Mouse (Mus musculus) gastrocnemius, postnatal 10 days (tissue): ENCODE measurements at regions not wholly inside any gene's neighbourhood (a gene's known extent, or its start where the extent isn't known, plus 50 kb on each side); places are given as distances from the start of the nearest gene placed in this dataset.
"Not testable (repeated sequence)": the region's sequence is repeated elsewhere in the genome, so short reads cannot be mapped to it uniquely, and the experiment has no call there.

Source experiments
- DNase-seq: peaks from one replicate; pipeline ENCODE4 v3.0.0; 2021; ENCODE audit warnings: mixed read lengths

DNA sequence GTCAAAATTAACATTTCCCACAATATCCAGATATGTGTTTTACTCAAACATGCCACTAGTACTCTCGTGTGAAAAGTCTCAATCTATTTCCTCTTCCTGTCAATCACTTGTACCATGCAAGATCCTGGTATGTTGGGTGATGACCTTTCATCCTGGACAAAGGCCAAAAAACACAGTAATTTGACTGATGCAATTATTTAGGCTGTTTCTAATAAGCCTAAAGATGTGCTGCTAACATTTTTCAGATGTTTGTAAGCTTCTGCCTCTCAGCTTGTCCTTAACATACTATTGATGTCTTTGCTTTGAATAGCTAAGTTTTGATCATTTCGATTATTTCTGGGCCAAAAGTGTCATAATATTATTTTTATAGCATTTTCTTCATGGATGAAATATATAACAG lies 418.4 kb upstream of the Arrdc4 start:
- no peak for DNase-seq

DNA sequence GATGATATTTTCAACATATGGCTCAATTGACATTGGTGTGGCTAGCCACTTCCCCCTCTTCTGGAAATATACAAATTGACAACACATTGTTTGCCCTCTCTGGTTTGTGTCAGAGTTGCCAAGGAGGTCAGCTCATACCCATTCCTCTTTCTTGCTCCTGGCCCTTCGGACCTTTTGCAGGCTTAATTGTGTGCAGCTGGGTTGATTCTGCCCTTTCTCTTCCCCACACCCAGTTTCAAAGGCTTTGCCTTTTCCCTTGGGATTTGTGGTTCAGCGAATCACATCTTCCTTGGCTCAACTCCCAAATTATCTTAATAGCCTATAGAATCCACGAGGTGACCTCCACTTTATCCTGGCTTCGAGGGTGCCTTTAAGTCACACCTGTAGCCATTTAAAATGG lies 412.9 kb upstream of the Arrdc4 start:
- no peak for DNase-seq

DNA sequence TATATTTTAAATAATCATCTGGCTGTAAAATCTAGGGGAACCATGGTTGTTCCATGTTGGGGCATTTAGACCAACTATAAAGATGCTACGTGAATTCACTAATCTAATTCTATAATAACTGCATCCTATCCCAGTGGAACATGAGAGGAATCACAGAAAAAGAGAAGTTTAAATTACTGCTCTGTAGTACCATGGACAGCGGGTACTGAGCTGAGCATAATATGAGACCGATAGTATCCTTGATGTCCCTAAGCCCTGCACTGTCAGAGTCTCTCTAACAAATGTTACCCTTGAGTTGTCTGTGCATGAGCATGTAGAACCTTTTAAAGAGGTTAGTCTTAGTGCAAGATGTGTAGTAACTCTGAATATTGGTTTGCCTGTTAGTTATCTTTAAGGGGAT lies 393.3 kb upstream of the Arrdc4 start:
- no peak for DNase-seq

DNA sequence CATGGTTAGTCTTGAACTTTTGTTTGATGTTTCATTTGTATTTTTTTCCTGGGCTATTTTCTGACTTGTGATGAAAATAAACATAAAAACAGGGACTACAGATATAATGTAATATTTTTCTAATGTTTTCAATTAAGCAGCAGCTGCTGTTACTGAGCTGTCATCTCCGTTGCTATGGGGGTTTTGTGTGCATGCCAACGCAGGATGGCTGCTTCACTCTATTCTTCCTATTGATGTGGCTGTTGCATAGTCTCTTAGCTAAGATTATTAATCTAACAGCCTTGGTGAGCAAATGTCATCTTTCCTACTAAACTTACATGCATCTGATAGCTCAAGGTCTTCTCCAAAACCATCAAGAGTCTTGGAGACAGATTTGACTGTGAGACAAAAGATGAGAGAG lies 384.4 kb upstream of the Arrdc4 start:
- DNase-seq, result no peak

DNA sequence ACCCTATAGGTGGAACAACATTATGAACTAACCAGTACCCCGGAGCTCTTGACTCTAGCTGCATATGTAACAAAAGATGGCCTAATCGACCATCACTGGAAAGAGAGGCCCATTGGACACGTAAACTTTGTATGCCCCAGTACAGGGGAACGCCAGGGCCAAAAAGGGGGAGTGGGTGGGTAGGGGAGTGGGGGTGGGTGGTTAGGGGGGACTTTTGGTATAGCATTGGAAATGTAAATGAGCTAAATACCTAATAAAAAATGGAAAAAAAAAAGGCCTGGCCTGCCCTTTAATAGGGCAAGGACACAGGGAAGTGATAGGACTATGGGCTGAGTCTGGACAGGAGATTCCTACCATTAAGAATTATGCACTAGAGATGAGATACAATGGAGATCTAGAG lies 352.7 kb upstream of the Arrdc4 start:
- DNase-seq, result not testable (repeated sequence)

DNA sequence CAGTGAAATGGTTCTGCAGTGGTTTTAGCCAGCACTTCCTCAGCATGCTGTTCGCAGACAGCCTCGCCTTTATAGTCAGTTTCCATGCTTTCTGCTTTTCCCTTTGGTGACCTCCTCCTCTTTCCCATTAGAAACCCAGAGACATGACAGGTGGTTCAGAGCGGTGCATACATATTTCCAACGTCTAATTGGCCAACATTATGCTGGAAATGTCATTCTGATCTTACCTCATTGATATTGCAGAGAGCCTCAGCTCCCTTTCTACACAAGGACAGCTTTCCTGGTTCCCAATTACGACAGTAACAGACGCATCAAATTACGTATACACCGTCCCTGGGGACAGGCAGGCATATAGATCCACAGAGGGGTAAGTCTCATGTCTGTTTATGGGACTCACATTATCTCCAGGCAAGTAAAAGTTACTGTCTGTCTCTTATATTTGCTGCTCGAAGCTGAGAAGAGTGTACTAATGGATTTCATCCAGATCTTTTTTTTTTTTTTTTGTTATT lies 348.6 kb upstream of the Arrdc4 start:
- no peak for DNase-seq

DNA sequence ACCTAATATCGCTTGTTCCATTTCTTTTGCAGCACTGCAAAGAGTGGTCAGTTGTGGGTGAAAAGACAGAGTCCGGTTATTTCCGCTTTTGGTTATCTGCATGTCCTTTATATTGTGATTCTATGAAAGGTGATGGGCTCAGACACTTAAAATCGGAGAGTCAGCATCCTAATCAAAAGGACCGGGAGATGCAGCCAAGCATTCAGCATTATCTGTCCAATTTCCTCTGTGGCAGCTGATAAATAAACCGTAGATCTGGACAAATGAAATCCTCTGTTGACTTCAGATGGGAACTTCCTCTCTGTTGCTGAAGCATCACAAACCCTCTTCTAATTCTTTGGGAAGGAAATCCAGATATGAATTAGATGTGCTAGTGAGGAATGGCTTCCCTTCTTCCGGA lies 325.7 kb upstream of the Arrdc4 start:
- no peak for DNase-seq

DNA sequence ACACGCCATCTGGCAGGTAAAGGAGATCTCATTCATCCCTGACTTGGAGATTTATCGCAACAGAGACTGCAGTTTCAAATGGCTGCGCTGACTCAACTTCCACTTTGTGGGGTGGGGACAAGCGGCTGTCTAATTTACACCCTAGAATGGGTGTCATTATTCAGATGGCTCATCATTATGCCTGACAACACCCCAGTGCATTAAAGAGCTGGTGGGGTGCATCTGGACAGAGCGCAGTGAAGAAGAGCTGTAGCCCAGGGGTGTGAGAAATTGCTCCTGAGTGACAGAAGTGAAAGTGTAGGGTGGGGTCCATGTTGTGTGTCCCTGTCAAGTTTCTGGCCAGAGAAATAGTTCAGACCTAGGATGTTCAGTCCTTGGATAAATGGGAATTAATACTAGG lies 314.0 kb upstream of the Arrdc4 start:
- DNase-seq, result no peak

DNA sequence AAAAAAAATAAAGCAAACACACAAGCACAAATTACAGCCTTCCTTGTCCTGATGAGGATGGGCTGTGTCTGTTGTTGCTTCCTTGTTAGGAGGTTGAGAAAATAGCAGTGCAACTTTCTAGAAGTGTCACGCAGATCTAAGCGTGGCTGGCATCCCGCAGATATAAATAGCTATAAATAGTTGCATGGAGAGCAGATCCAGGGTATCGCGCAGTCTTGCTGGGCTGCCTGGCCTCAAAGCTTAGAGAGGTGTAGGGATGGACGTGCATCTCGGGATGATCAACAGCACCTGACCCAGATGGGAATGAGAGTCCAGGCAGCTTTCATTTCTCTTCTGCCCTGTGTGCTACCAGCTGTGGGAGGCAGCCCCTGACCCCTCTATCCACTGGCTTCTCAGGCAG lies 313.5 kb upstream of the Arrdc4 start:
- DNase-seq, result no peak

DNA sequence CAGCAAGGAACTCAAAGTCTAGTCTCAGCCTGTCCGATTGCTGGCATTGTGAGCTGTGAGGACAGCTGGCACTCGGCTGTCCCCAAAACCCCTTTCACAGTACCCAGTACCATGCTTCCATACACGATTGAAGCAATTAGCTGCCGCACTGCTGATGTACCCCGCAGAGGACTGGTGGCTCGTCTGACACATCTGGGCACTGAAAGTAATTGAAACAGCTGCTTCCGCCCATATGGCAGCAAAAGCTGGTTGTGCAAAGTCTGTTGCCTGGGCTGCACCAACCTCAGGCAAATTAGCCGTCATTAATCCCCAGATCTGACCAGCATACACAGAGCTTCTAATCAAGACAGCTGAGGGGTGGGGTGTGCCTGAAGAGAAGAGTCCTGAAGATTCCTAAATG lies 313.1 kb upstream of the Arrdc4 start:
- DNase-seq, result no peak

DNA sequence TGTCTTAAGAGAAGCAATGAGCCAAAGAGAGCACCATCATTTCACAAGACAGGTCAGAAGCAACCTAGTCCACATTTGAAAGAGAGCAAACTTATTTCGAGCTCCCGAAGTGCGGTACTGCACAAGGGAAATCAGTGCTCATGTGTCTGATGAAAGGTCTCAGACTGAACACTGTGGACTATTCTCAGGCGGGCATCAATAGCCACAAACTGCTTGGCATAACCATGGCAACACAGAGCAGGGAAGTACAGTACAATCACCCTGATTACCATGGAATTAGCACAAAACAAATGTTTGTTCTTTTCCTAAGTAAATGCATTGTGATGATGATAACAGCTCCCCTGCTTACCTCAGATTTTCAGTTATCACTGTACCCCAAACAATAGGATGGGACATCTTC lies 312.2 kb upstream of the Arrdc4 start:
- no peak for DNase-seq

DNA sequence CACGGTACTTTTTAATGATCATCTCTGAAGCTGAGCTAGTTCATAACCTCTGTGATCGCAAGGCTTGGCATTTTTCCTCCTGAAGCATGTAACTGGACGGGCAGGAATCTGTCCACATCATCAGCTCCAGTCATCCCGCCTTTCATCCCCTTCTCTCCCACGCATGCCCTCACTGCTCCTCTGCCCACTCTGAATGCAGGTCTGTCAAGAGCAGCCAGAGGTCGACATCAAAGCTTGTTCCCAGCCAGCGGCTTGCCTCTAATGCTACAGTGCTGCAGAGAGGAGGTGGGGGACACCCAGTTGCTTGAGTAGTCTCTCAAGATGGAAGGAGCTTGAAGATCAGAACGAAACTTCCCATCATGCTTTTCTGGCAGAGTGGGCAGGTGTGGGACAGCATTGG lies 267.5 kb upstream of the Arrdc4 start:
- DNase-seq, result no peak

DNA sequence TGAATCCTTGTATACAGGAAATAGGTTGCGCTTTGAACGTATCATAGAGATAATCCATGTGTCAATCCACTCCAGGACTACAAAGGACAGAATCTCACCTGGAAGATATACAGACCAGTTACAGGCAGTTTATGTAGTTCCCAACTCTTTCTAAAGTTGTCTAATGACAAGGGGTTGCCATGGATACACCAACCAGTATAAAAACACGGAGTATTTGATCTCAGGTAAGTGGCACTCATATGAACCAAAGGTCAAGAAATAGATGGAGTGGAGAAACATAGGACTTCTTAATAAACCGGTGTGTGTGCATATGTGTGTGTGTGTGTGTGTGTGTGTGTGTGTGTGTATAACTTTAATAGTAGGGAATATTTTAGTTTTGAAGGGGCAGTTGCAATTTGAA lies 266.0 kb upstream of the Arrdc4 start:
- DNase-seq, result no peak

DNA sequence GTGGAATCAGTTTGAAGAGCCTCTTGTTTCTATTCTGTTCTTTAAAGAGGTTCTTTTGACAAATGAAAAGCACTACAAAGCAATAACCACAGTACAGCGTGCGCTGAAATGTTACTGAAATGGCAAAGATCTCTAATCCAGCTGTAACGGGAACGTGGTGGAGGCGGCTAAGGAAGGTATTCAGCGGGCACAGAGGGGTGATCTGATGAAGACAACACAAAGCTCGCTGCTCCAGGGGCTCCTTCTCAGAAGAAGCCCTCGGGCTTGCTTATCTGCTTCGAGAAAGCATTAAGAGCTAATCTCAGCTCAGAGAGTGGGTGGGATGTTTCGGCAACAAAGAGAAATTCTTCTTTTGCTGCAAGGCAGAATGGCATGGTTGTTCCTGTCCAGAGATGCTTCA lies 258.2 kb upstream of the Arrdc4 start:
- no peak for DNase-seq

DNA sequence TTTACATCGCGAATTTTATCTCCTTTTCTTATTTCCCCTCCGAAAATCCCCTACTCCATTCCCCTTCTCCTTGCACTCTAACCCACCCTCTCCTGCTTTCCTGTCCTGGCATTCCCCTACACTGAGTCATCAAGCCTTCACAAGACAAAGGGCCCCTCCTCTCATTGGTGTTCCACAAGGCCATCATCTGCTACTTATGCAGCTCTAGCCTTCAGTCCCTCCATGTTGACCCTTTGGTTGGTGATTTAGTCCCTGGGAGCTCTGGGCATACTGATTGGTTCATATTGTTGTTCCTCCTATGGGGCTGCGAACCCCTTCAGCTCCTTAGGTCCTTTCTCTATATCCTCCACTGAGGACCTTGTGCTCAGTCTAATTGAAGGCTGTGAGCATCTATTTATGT lies 239.0 kb upstream of the Arrdc4 start:
- no peak for DNase-seq

DNA sequence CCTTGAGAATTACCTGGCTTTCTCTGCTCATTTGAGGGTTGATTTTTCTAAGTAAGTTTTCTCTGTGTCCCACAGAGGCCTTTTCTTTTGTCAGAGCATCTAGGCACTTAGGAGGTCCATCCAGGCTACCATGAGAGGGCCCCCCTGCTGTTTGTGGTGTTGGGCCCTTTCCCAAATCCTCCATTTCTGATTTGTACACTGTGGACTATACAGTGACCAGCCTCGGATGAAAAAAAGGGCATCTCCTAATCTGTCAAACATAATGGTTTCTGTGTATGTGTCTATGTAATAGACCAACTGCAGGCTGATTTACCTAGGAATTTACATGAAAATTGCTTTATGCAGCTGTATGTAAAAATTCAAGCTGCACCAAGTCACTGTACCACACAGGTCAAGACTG lies 234.9 kb upstream of the Arrdc4 start:
- DNase-seq, result no peak

DNA sequence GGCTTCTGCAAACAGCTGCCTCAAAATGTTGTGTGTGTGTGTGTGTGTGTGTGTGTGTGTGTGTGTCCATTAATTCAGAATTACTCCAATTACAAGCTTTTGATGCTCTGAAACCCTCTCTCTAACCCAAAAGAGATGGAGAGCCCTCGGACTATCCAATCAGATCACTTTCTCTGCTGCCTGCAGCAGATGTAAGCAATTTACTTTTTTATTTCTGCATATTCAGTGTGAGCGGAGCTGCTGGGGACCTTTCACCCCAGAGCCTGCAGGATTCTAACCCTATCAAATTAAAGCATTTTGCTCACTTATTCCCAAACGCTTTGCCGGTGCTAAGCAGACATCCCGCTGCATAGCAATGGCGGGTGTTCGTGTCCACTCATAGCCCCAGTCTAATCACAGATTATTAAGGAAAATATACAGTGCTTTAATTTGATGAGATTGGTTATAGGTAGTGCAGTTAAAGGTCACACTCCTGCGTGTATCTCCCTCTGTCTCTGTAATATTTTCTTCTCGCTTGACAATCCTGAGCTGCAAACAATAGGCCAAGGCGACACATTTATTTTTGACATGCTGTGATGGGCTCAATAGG lies 234.0 kb upstream of the Arrdc4 start:
- no peak for DNase-seq

DNA sequence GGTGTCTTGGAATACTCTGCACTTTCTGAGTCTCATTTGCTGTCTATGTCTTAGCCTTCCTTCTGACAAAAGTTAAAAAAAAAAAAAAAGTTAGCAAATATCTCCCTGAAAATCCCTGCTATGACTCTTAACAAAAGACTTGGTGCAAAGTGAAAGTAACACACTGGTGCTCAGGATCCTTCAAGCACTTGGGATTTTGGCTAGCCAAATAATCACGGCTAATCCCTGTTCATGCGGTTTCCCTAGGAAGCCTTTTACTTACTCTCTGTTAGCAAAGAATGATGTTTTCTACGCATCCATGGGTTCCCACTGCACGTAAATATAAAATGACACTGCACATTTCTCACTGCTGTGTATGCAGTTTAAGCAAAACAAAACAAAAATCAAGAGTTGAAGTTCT lies 229.5 kb upstream of the Arrdc4 start:
- DNase-seq, result no peak

DNA sequence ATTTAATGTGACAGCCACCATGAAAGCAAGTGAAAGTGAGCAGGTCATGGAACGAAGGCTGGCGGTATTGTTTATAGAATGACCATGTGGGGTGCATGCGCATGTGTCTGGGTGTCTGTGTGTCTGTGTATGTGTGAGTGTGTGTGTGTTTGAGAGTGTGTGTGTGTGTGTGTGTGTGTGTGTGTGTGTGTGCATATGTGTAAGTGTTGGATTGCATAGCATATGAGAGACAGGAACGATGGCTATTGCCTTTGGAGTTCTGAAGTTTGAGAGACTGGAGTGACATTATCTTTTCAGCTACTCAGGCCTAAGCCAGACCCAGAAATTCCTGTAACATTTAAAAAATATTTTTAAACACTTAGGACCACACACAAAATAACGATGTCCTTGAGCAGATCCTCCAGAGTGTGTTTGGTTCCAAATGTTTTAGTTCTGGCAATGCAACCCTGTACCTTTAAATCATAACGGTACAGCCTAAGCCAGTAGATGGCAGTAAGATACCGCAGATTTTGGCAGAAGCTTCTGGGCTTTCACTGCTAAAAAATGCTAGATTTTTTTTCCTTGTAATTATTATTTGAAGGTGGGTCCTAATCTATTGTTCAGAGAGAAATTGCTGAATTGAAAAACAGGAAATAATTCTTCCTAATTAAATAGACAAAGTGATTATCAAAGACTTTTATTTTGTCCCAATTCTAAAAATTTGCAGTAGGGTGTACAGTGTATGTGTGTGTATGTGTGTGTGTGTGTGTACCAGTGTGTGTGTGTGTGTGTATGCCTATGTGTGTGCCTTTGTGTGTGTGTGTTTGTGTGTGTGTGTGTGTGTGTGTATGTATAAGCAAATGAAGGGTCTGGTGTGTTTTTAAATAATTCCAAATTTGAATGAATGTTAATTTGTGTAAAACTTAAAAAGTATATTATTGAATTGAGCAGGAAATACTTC lies 228.0 kb upstream of the Arrdc4 start:
- no peak for DNase-seq

DNA sequence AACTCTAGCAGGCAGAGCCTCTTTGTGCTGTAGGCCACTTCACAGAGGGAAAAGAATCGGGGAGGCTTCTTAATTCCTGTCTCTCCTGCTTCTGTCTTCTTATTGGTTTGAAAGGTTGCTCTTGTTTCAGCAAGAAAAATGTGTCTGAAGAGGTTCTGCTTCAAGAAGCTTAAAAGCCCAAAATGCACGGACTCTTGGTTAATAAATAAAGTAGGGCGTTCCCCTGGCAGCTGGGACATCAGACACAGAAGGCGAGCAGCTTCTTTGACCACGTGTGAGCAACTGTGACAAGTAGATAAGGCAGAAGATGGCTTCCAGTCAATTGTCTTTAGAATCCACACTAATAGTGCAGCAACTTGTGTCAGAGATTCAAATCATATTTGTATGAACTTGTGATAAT lies 226.9 kb upstream of the Arrdc4 start:
- DNase-seq, result no peak

DNA sequence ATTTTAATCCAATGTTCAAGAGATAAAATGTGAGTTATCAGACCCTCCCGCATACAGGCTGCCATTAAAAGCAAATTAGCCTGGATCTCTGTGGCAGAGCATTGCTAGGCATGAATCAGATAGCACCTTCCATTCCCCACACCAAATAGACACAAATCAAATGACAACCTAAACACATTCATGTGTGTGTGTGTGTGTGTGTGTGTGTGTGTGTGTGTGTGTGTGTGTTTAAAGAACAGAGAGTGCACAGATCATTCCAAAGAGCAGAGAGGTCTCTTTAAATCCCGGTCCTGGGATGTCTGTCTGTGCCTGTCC lies 226.5 kb upstream of the Arrdc4 start:
- DNase-seq, result no peak

DNA sequence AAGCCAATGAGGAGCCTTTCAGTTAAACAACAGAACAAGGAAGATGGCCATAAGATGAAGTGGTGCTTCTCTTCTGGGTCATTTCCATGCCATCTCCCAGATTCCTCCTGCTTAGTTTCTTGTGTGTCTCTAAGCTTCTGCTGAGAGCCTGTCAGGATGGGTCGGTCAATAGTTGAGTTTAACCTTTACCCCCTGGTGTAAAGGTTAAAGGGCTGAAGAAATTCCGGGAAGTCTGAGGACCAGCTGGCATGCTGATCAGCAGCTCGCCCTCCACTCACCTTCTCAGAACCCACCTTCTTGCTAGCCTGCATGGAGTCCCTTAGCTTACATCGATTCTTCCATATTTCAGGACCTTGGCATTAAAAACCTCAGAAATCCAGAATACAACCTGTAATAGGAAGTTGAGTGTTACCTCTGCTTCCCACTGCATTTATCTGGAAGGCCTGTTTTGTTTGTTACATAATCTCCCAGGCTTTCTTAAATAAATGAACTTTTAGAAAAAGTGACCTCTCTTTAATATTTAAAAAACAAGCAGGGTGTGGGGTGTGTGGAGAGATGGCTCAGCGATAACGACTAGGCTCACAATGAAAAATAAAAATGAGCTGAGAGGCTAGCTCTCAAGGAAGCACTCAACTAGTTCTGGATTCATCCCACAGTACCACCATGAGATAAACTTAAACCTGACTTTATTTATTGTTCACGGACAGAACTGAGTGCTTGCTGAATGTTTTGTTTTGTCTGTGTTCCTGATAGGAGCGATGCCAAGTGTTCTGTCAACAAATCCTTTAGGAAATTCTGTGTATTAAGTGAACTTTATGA lies 225.9 kb upstream of the Arrdc4 start:
- DNase-seq, result no peak
